Mouse (Mus musculus): ENCODE measurements at regions not wholly inside any gene's neighbourhood (a gene's known extent, or its start where the extent isn't known, plus 50 kb on each side); places are given as distances from the start of the nearest gene placed in this dataset.

DNA sequence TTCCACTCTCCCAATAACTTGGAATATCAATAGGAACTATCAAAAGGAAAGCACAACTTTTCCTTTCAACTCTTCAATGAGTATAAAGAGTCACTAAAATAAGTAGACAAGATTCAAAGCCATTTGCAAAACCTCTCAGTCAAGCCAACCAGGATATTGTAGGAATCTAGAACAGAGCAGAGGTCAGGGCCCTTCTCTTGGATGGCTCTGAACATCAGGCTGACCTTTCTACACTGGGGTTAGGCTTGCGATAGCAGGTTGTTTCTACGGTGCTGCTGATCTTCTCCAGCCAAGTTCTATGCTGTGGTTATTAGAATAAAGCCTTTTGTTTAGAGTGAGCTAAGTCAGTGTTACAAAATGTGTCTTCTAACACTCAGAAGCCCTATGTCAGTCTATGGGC is 658.6 kb downstream of the Ofcc1 start:
- DNase-seq = no peak

DNA sequence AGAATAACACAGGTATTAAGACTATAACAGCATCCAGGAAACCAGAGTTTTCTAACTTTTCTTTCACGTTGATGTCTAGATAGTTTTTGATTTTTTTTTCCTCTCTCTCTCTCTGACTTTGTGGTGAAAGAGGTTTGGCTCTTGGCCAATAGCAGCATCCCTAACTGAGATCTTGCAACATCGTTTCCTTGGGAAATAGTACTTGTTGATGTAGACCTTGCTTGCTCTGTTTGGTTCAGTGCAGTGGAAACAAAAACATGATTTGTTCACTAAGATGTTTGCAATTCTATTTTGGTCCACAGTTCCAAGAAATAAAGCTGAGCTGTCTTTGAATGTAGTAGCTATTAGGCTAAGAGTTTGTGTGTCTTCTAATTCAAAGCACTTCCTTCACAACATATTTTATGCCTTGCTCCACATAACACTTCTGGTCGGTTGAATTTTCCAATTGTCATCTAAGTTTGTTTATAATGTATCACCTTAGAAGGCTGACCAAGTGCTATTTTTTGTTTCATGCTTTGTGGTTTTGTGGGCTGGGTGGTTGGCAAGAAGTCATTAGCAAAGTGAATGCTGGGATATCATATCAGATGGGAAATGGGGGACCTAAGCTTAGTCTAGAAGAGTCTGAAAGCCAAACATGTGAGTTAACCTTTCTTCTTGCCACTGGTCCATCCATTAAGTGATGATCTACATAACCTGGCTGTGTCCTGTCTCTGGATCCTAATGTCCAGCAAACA is 669.8 kb downstream of the Ofcc1 start:
- no peak for DNase-seq

DNA sequence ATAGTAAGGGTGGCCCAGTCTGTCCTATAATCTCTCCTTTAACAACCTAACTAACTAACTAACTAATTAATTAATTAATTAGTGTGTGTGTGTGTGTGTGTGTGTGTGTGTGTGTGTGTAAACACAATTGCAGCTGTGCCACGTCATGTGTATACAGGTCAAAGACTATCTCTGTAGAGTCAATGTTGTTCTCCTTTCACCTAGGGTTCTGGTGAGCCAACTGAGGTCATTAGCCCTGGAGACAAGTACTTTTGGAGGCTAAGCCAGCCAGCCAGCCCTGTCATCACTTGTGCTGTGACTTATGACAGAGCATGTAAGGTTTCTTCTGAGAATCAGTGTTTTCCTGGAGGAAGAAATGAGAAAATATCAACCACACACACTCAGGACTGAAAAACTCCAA is 696.7 kb downstream of the Ofcc1 start:
- DNase-seq = no peak

- peak; percentile 10 to 12 for DNase-seq
Measured at GRCm38 (mm10) chr13:39649457-39649856, 688.8 kb upstream of the Slc35b3 start.

- DNase-seq = peak; percentile 70 to 77
Measured at GRCm38 (mm10) chr13:39647367-39647766, 686.7 kb upstream of the Slc35b3 start.

DNA sequence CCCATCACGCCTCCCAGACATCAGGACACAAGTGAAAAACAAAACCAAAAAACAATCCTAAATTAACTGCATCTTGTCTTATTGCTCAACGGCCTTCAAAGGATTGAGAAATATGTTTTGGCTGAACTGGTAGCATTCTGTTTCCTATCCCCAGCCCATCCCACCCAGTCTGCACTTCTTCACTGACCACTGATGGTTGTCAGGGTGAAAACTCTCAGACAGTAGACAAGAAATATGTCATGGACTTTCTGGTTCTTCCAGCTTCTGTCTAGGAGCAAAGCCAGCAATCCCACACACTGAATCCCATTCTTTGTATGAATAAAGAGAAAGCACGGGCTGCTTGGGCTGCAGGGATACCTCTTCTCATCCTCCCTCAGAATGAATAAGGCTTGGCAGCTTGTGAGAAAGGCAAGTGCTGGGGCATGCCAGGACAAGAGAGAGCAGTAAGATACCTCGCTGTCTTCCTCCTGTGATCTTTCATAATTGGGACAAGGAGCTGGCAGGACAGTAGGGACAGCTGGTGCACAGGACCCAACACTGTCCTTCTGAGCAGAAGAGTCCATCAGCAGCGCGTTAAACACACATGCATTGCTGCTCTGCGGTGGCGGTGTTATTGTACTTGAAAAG is 670.9 kb upstream of the Slc35b3 start:
- DNase-seq = peak; percentile 30 to 33

Data from cerebellum, postnatal 36 days (tissue).